In the genomic region with DNA sequence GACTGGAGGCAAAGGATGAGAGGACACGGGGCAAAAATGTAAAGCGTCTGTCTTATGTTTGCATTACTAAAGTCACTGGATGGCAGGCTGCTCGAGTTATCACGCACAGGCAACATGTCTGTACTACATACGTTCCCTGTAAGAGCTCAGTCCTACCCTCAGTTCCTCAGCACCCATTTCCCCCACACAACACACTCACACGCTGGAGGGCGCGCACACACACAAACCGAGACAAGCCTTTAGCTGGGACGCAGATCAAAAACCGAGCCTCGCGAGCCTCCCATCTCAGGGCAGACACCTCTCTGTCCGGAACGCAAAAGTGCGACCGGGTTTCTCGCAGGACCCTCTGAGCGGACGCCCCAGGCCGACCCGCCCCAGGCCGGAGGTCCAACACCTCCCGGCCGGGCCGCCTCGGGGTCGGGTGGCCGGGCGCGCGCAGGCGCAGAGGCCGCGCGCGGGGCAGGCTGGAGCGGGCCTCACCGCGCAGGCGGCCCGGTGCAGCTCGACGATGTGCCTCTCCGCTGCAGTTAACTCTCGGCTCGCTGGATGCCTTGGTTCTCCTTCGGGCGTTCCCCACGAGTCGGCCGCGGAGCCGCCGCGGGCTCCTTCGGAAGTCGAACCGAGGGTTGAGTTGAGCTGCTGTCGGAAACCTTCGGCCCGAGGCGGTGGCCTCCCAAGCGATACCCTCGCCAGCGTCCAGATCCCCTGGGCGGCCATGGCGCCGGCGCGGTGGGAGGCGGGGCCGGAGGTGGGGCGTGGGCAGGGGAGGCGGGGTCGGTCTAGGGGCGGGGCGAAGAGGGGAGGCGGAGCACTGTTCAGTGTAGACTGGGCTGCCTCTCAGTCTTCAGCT, we compare ENCODE assay signal across 8 mouse cellular contexts. TPM values are rescaled to one million over a fixed set of nuclear protein-coding genes. Genes with fewer than 3 reads are reported as not detected.
DNase-seq lines count a peak whose midpoint lies in the region; ATAC-seq and TF ChIP-seq lines count a peak whose summit lies in the region.
"Not testable (repeated sequence)": the region's sequence is repeated elsewhere in the genome, so short reads cannot be mapped to it uniquely, and the experiment has no call there.

Gene 2310009B15Rik, minus strand, starts transcription at position 752 of the 850 bp plus-strand sequence.

- in situ Hi-C loops in ES-E14 (cut with MboI; ENCODE audit: low sequenced_read_pairs in 2 of 2, unreplicated experiment in 2 of 2), result not testable (repeated sequence)

- H3K4me1 ChIP-seq in ES-E14 (ENCODE audit: control insufficient read depth in 2 of 2, insufficient read depth in 2 of 2, low read length in 2 of 2, poor library complexity in 1 of 2); lung, embryonic 15.5 days; thymus, adult 2 months (replicated peaks; ENCODE audit: control insufficient read depth, insufficient read depth, low read length): not testable (repeated sequence)

- H3K9ac ChIP-seq in ES-E14 (ENCODE audit: insufficient read depth, low read depth, low read length, poor library complexity, severe bottlenecking), result peak within 1 kb of the TSS; percentile 88
- peak within 1 kb of the TSS; percentile 49 for H3K9ac ChIP-seq in lung, embryonic 15.5 days

- H3K4me2 ChIP-seq in lung, embryonic 15.5 days, result peak within 1 kb of the TSS; percentile 44

- not testable (repeated sequence) for DNase-seq in ES-E14 (ENCODE audit: low read depth, low spot score)
- DNase-seq in cerebellum, adult 18-20 months, result peak; percentile 78 to 87
- DNase-seq in forelimb bud, embryonic 11.5 days (ENCODE audit: low read depth, low spot score), result peak; percentile 74
- peak; percentile 89 for DNase-seq in heart, postnatal 4 days
- peak; percentile 61 to 76 for DNase-seq in layer of hippocampus, adult 8-10 months (ENCODE audit: low spot score in 2 of 2)
- DNase-seq in ovary, adult 18-20 months (ENCODE audit: low spot score), result peak; percentile 68
- peak; percentile 84 for DNase-seq in thymus, adult 2 months

- TF ChIP-seq POLR2A in thymus, adult 2 months (IDR thresholded peaks at IDR 0.05; ENCODE audit: control insufficient read depth, extremely low read depth, insufficient read depth, low read length, poor library complexity), result peak; percentile 60

- H3K27ac ChIP-seq in ES-E14 (ENCODE audit: insufficient read depth, low read depth, low read length, poor library complexity, severe bottlenecking), result peak within 1 kb of the TSS; percentile 58; the same call in 1 of the 2 replicates
- H3K27ac ChIP-seq in lung, embryonic 15.5 days, result peak within 1 kb of the TSS; percentile 88
- peak within 1 kb of the TSS; percentile 57; the same call in 1 of the 2 replicates for H3K27ac ChIP-seq in thymus, adult 2 months (ENCODE audit: control insufficient read depth, insufficient read depth, low read length)

- H3K27me3 ChIP-seq in lung, embryonic 15.5 days; thymus, adult 2 months (ENCODE audit: control insufficient read depth, insufficient read depth, low read length): not testable (repeated sequence)

- TF ChIP-seq CTCF in thymus, adult 2 months (IDR thresholded peaks at IDR 0.05; ENCODE audit: borderline replicate concordance, control insufficient read depth, extremely low read depth, insufficient read depth, low read length, poor library complexity), result not testable (repeated sequence)

- ATAC-seq in lung, embryonic 15.5 days (ENCODE audit: borderline replicate concordance, extremely low read depth, low FRiP score, low TSS enrichment), result peak; percentile 100

- not testable (repeated sequence) for H3K36me3 ChIP-seq in ES-E14 (ENCODE audit: control insufficient read depth, insufficient read depth, low read length, poor library complexity, severe bottlenecking); lung, embryonic 15.5 days; thymus, adult 2 months (ENCODE audit: control insufficient read depth, insufficient read depth, low read length)

- WGBS in lung, embryonic 15.5 days, result 0% methylated on average over 18 of the region's 79 CpGs
- under 1% methylated on average over 57 of the region's 79 CpGs for WGBS in thymus, adult 2 months

- not testable (repeated sequence) for H3K9me3 ChIP-seq in ES-E14 (ENCODE audit: control insufficient read depth, insufficient read depth, low read depth, low read length); lung, embryonic 15.5 days

- peak within 1 kb of the TSS; percentile 83 to 87 for H3K4me3 ChIP-seq in ES-E14 (ENCODE audit: insufficient read depth in 1 of 2, low read depth in 1 of 2, low read length in 2 of 2, poor library complexity in 1 of 2, severe bottlenecking in 1 of 2)
- peak within 1 kb of the TSS; percentile 51 for H3K4me3 ChIP-seq in lung, embryonic 15.5 days
- H3K4me3 ChIP-seq in thymus, adult 2 months (ENCODE audit: control insufficient read depth, insufficient read depth, low read length), result peak within 1 kb of the TSS; percentile 62

RNA-seq across cellular contexts. Expression of gene 2310009B15Rik, which starts in this region (rescaled TPM):
- total RNA-seq in ES-E14 (2012; rRNA removed), result 19.9 and 20.0 TPM in 2 replicates
- total RNA-seq in heart, postnatal 4 days (2021), result 10 to 100 TPM; 15.8 to 20.3 TPM
- 10 to 100 TPM; 21.3 to 24.4 (median 22.3) TPM for total RNA-seq in layer of hippocampus, adult 8-10 months (2022)
- 46.1 and 48.9 TPM in 2 replicates for polyA plus RNA-seq in lung, embryonic 15.5 days (2015; fragmentation: Nextera tagmentation; extraction: Ambion mirVana)
- 51.3 and 54.8 TPM in 2 replicates for polyA plus RNA-seq in thymus, adult 2 months (2012; rRNA removed)
